Mouse (Mus musculus): ENCODE measurements around the gene Dusp12. TPM values are rescaled to one million over a fixed set of nuclear protein-coding genes. Genes with fewer than 3 reads are reported as not detected.

Dusp12 gene
- polyA plus RNA-seq, 1 experiment: 6.1 TPM

DNA sequence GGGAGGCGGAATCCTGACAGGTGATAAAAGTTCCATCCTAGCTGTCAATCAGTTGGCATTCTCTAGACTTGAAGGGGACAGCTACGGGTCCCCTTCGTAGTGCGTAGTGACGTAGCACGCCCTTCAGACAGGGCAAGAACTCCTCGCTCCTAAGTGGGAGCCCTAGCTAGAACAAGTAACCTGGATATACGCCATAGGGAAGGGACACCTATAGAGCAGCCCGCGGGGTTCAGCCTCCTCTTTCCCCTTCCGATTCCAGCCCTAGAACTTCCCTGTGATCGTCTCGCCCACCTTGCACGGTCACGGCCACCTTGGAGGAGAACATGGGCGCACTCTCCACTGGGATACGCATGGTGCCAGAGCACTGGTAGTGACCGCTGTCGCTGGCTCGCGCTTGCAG, 23.0 kb upstream of the Dusp12 start:
- H3K4me3 ChIP-seq (ENCODE audit: insufficient read depth, low read depth, low read length): peak overlapping the region; percentile 39; the same call in 1 of the 2 replicates
- no peaks in the 10 kb centered on the region for H3K4me1 ChIP-seq (ENCODE audit: control insufficient read depth, insufficient read depth, insufficient read length, low read length)
- no peak overlapping the region for H3K27ac ChIP-seq (replicated peaks; ENCODE audit: low read depth, low read length)

DNA sequence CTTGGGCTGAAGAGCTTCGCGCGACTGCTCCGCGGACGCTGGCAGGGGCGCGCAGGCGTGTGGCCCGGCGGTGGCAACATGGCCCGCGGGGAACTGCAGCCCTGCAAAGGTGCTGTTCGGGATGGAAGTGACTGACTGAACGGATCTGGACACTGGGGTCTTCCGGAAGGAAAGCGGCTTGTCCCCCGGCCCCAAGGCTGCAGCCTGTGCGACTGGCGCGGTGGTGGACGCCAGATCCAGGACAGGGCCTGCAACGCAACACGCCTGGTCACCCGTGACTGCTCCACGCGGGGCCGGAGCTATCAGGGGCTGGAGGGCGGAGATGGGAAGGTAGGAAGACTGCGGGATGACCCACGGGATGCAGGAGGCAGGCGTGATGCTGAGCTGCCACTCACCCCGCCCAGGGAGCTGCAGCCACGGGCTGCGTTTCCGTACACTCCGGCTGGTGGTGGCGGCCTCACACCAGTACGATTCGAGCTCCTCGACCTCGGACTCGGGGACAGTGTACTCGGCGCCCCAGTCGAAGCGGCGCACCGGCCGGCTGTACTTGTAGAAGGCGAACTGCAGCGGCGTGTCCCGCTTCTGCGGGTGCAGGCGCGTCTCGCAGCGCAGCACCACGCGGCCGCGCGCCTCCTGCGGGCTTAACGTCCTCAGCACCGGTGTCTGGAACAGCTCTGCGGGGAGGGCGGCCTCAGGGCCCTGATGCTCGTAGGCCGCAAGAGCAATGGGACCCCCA, 22.3 kb upstream of the Dusp12 start:
- peak overlapping the region; percentile 39 for H3K4me3 ChIP-seq (ENCODE audit: insufficient read depth, low read depth, low read length)
- H3K4me1 ChIP-seq (ENCODE audit: control insufficient read depth, insufficient read depth, insufficient read length, low read length): no peaks in the 10 kb centered on the region
- no peak overlapping the region for H3K27ac ChIP-seq (replicated peaks; ENCODE audit: low read depth, low read length)

DNA sequence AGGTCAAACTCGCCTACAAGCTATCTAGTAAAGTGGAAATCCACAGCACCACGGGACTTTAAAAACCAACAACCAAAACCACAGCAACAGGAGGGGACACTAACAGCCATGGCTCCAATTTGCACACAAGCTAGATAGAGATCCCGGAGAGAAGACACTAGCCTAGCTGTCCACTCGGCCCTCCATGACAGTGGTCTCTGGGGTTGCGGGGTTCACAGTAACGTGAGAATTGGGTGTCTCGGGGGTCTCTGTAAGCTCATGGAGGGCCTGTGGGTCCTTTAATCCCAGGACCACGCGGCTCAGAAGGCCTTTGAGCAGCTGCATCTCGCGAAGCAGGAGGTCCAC, 21.7 kb upstream of the Dusp12 start:
- Histone ChIP-seq H3K27ac (replicated peaks; ENCODE audit: low read depth, low read length) (no peak overlapping the region), H3K4me1 (ENCODE audit: control insufficient read depth, insufficient read depth, insufficient read length, low read length) (no peaks in the 10 kb centered on the region), H3K4me3 (ENCODE audit: insufficient read depth, low read depth, low read length) (no peak overlapping the region)

DNA sequence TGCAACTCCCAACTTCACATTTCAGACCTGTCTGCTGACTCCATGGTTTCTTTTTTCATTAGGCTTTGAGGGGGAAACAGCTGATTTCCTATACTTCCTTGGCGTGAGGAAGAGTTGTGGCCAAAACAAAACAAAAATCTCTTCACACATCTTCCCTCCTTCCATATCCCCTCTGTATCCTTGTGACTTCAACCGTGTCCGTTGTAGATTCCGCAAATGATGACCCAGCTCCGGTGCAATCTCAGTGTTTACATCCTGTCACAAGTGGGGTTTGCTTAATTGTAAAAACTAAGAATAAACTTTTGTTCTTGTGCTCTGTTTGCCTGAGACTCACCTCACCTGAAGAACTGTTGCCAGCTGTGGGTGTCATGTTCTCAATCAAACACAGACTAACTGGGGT, 18.1 kb upstream of the Dusp12 start:
- Histone ChIP-seq H3K4me3 (ENCODE audit: insufficient read depth, low read depth, low read length) (no peak overlapping the region), H3K4me1 (ENCODE audit: control insufficient read depth, insufficient read depth, insufficient read length, low read length) (no peaks in the 10 kb centered on the region; the same call in 1 of the 2 replicates), H3K27ac (replicated peaks; ENCODE audit: low read depth, low read length) (no peak overlapping the region)

DNA sequence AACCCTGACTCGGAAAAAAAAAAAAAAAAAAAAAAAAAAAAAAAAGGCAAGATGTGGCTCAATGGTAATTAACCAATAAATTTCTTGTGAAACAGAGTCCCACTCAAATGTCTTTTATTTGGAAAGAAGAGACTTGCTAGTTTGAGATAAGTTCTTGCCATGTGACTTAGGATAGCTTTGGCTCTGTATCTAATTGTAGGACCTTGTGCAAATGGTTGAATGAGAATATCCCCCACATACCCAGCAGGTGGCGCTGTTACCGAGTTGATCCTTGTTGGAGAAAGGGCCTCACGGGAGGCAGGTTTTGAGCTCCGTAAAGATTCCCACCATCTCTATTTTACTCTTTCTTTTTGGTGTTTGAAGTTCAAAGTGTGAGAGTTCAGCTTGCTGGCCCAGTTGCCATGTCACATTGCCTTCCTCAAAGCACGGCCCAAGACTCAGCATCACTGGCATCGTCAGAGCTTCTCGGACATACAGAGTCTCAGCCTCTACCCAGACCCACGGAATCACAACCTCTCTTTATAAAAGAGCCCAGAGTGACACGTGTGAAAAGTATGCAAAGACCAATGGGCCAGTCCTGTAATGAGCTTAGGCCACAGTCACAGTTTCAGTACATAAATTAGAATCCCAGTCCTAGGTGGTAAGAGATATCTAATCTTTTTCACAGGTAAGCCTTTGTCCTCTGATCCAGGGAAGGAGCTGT, 16.3 kb upstream of the Dusp12 start:
- H3K4me3 ChIP-seq (ENCODE audit: insufficient read depth, low read depth, low read length): peak overlapping the region; percentile 40
- H3K4me1 ChIP-seq (ENCODE audit: control insufficient read depth, insufficient read depth, insufficient read length, low read length): no peaks in the 10 kb centered on the region; the same call in 1 of the 2 replicates
- H3K27ac ChIP-seq (replicated peaks; ENCODE audit: low read depth, low read length): no peak overlapping the region

DNA sequence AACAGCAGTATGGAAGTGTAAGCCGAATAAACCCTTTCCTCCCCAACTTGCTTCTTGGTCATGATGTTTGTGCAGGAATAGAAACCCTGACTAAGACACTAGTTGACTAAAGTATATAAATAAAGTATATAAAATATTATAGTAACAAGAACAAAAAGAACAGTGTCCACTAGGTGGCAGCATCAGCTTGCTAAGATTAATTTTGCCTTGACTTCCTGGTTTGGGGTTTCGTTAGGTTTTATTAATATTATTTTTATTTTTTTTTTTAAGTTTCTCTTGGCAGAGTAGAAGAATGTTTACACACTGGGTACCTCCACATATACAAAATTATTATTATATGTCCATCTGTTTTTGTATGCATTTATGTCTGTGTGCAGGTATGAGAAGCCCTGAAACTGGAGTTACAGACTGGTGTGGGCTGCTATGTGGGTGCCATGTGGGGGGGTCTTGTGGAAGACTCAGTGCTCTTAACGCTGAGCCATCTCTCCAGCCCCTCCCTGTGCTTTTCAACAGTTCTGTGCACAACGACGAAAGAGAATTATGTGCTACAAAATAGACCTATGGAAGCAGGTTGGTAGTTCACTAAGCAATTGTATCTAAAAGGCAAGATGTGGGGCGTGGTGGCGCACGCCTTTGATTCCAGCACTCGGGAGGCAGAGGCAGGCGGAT, 15.6 kb upstream of the Dusp12 start:
- Histone ChIP-seq H3K4me3 (ENCODE audit: insufficient read depth, low read depth, low read length) (peak overlapping the region; percentile 40), H3K27ac (replicated peaks; ENCODE audit: low read depth, low read length) (no peak overlapping the region), H3K4me1 (ENCODE audit: control insufficient read depth, insufficient read depth, insufficient read length, low read length) (no peaks in the 10 kb centered on the region; the same call in 1 of the 2 replicates)

DNA sequence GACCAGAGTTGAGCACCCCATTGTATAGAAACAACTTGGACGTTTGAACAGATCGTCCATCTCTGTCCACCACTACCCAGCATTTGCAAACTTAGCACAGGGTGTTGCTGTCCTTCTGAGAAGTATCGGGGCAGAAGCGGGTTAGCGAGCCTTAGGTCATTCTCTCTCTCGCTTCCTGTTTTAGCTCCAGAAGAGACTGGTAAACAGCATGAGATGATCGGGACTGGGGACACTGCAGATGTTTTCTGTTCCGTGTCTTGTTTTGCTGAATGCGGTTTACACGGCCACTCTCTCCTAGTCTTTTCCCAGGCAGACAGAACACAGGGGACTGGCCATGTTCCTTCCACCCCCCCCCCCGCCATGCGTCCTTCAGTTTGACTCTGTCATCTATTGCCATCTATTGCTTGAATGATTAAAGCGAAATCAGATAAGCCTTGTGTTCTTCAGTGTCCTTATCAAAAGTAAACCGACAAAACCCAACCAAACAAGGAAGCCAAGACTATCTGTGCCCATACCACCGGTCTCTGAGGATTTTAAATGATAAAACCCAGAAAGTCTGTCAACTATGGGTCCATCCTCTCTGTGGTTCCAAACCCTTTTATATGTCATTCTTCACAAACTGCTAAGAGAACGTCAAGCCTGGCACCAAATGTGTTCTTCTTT, 13.2 kb upstream of the Dusp12 start:
- H3K4me3 ChIP-seq (ENCODE audit: insufficient read depth, low read depth, low read length): no peak overlapping the region
- H3K4me1 ChIP-seq (ENCODE audit: control insufficient read depth, insufficient read depth, insufficient read length, low read length): no peaks in the 10 kb centered on the region; the same call in 1 of the 2 replicates
- H3K27ac ChIP-seq (replicated peaks; ENCODE audit: low read depth, low read length): peak overlapping the region; percentile 59

DNA sequence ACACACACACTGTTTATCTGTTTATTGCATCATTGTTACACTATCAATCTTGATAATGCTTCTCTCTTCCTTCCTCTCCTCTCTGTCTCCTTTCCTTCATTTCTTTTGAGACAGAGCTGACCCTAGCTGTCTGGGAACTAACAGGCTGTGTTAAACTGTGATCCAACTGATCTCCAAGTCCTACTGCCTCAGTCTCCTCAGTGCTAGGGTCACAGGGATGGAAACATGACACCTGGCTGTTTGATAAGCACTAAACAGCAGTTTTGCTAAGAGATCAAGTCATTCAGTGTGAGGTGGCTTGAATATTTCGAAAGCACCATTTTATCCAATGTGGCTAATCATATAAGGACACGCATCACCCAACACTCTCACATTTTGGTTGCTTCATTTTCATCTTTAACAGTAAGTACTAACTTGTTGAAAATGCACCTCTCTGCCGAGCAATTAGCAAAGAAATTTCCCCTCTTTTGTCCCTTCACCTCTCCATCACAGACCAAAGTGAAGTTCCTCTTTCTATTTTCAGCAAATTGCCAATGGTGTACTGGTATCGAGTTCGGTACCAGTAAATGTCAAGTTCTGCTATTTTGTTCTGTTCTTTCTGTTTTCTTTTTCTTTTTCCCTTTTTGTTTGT, 11.4 kb upstream of the Dusp12 start:
- Histone ChIP-seq H3K4me3 (ENCODE audit: insufficient read depth, low read depth, low read length) (no peak overlapping the region), H3K27ac (replicated peaks; ENCODE audit: low read depth, low read length) (peak overlapping the region; percentile 63), H3K4me1 (ENCODE audit: control insufficient read depth, insufficient read depth, insufficient read length, low read length) (no peaks in the 10 kb centered on the region; the same call in 1 of the 2 replicates)

DNA sequence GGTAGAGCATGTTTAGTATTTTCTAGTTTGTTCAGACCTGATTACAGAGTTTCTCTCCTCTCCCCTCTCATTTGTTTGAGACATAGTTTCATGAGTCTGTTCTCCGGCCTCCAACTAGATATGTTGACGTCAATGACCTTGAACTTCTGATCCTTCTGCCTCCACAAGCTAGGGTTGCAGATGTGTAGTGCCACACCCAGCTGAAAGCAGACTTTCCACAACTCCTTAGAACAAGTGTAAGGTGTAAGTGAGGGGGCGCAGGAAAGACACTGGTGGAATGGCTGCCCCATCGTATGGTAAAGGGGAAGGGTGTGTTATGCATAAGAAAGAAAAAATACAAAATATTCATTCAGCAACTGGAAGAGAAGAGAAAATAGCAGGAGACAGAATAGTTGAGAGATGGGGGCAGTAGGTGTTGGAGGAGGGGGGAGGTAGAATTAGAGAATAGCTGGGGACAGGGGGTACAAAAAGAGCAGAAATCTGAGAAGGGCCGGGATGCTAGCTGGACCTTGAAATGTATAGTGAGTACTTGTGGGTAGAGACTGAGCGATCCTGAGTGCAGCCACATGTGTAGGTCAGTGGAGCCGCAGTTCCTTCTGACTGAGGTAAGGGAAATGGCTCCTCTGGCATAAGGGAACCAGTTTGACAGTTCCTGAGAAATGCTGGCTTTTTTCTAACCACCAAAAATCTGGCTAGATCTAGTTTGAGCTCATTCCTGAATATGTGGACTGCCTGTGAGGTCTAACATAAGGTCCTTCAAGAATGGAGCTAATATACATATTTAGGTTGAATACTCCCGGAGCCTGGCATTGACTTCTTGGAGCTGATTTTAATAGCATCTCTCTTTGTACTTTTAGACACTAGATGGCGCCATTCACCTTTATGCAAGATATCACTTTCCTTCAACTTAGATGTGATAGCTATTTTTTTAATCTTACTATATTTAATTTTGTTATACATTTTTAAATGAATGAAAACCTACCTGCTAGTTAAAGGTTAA, 9.6 kb upstream of the Dusp12 start:
- Histone ChIP-seq H3K4me1 (ENCODE audit: control insufficient read depth, insufficient read depth, insufficient read length, low read length) (no peaks in the 10 kb centered on the region), H3K4me3 (ENCODE audit: insufficient read depth, low read depth, low read length) (no peak overlapping the region), H3K27ac (replicated peaks; ENCODE audit: low read depth, low read length) (no peak overlapping the region)

DNA sequence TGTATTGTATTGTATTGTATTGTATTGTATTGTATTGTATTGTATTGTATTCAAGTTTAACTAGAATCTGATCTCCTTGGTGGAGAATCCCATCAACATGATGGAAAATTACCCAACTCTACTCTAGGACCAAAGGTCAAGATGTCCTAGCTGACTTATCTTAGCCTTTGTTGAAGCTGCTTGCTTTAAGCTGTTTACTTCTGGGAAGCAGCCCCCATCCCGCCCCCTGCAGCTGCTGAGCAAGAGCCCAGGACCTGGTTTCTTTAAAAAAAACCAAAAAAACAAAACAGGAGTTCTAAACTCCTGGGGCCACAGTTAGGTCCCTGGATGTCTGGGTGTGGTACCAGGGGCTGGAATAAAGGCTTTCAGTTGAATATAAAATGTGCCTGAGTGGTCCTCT, 6.9 kb upstream of the Dusp12 start:
- Histone ChIP-seq H3K4me1 (ENCODE audit: control insufficient read depth, insufficient read depth, insufficient read length, low read length) (no peaks in the 10 kb centered on the region), H3K4me3 (ENCODE audit: insufficient read depth, low read depth, low read length) (no peak overlapping the region), H3K27ac (replicated peaks; ENCODE audit: low read depth, low read length) (no peak overlapping the region)

DNA sequence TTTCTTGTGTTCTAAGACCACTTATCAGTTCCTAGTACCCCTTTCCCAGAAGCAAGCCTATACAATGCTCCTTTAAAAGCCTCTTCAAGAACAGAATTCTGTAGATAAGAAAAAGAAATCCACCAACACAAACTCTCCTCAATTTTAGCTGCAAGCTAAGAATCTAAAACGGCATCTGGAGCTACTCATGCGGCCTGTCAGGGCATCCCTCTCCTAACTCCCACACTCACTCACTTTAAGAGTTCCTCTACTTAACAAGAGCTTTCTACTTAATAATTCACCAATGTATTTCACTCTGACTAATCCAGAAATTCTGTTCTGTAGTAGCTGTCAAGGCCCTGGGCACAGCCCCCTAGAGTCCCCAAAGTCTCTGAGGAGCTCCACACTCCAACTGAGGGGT, 6.3 kb upstream of the Dusp12 start:
- Histone ChIP-seq H3K4me3 (ENCODE audit: insufficient read depth, low read depth, low read length) (no peak overlapping the region), H3K27ac (replicated peaks; ENCODE audit: low read depth, low read length) (no peak overlapping the region), H3K4me1 (ENCODE audit: control insufficient read depth, insufficient read depth, insufficient read length, low read length) (no peaks in the 10 kb centered on the region)

DNA sequence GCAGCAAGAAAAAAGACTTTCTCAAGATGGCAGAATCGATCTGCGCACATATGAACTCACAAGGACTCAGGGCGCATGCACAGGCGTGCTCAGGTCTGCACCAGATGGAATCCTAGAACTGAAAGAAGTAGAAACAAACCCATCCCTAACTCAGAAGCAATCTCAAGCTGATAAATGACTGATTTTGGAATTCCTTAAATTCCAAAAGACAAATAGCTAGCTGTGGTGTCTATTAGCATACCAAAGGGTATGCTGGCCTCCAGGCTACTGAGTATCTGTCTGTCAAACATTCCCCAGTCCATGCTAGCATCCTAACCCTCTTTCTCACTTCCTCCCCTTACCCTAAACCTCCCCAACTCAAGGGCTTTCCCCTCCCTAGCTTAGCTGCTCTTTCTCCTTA, 4.0 kb upstream of the Dusp12 start:
- no peak overlapping the region for H3K27ac ChIP-seq (replicated peaks; ENCODE audit: low read depth, low read length)
- peaks cover 2% of the 10 kb centered on the region; the same call in 1 of the 2 replicates for H3K4me1 ChIP-seq (ENCODE audit: control insufficient read depth, insufficient read depth, insufficient read length, low read length)
- no peak overlapping the region for H3K4me3 ChIP-seq (ENCODE audit: insufficient read depth, low read depth, low read length)

DNA sequence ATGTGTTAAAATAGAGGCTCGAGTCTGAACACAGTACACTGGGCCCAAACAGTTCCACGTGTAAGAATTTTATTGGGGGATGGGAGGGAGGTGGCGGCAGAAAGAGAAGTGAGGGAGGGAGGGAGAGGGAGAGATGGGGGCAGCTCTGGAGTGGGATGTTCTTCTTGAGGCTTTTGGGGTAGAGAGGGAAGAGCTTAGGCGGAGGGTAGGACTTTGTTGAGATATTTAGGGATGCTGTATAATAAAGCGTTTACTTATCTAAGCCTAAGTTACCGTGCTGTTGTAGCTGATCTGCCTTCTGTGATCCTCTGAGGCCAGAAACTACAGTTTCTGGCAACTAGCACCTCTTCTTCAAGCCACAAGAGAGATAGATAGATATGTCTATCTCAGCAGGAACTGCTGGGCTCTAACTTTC, 711 bp upstream of the Dusp12 start:
- no peak overlapping the region for H3K27ac ChIP-seq (replicated peaks; ENCODE audit: low read depth, low read length)
- peaks cover 4% of the 10 kb centered on the region; the same call in 1 of the 2 replicates for H3K4me1 ChIP-seq (ENCODE audit: control insufficient read depth, insufficient read depth, insufficient read length, low read length)
- H3K4me3 ChIP-seq (ENCODE audit: insufficient read depth, low read depth, low read length): no peak overlapping the region

DNA sequence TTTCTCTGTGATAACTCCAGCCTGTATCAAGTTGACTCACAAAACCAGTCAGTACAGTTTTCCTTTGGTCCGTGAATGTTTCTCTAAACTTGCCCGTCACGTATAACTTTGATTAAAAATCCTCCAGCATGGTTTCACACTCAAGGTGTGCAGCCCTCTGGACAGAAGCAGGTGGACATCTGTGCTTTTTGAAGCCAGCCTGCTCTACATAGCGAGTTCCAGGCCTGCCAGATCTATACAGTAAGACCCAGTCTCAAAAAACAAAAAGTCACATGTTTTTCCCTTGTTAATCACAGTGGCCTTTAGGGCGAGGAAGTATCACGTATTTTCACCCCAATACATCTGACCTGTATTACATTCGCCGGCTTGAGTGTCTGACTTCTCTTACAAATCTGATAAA, 950 bp downstream of the Dusp12 start:
- H3K4me3 ChIP-seq (ENCODE audit: insufficient read depth, low read depth, low read length): peak overlapping the region; percentile 90
- peaks cover 4% of the 10 kb centered on the region; the same call in 1 of the 2 replicates for H3K4me1 ChIP-seq (ENCODE audit: control insufficient read depth, insufficient read depth, insufficient read length, low read length)
- no peak overlapping the region for H3K27ac ChIP-seq (replicated peaks; ENCODE audit: low read depth, low read length)
